Comparison of ENCODE assay signal across 8 mouse cellular contexts in genomic region chr8:116992176-116992971, GRCm38 (mm10). TPM values are rescaled to one million over a fixed set of nuclear protein-coding genes. Genes with fewer than 3 reads are reported as not detected.
A peak's percentile ranks its signal among the peaks of the same experiment; 100 is the strongest.
DNase-seq lines count a peak whose midpoint lies in the region; ATAC-seq and TF ChIP-seq lines count a peak whose summit lies in the region.

No protein-coding gene starts in this region.

- peak overlapping the region; percentile 79 for H3K9ac ChIP-seq in embryonic facial prominence, embryonic 13.5 days
- peak overlapping the region; percentile 79 for H3K9ac ChIP-seq in intestine, embryonic 16.5 days (ENCODE audit: low read depth, low read length)

- no peak for TF ChIP-seq CTCF in layer of hippocampus, adult 2 months (conservative IDR thresholded peaks at IDR 0.05)
- no peak for TF ChIP-seq CTCF in G1E (IDR thresholded peaks at IDR 0.05; ENCODE audit: low read depth, low read length)

- peaks cover 5% of the 10 kb centered on the region; the same call in 1 of the 2 replicates for H3K27me3 ChIP-seq in G1E (ENCODE audit: insufficient read depth, low read length)
- H3K27me3 ChIP-seq in embryonic facial prominence, embryonic 13.5 days, result peaks cover 5% of the 10 kb centered on the region; the same call in 1 of the 2 replicates
- no peaks in the 10 kb centered on the region for H3K27me3 ChIP-seq in intestine, embryonic 16.5 days (replicated peaks; ENCODE audit: control insufficient read depth, insufficient read depth, low read length)

- H3K4me3 ChIP-seq in layer of hippocampus, adult 2 months, result peak overlapping the region; percentile 62
- H3K4me3 ChIP-seq in G1E (ENCODE audit: low read depth, low read length), result peak overlapping the region; percentile 77
- peak overlapping the region; percentile 75 for H3K4me3 ChIP-seq in embryonic facial prominence, embryonic 13.5 days
- peak overlapping the region; percentile 77 for H3K4me3 ChIP-seq in intestine, embryonic 16.5 days (ENCODE audit: low read length)

- H3K27ac ChIP-seq in layer of hippocampus, adult 2 months, result peak overlapping the region; percentile 85; the same call in 1 of the 2 replicates
- H3K27ac ChIP-seq in embryonic facial prominence, embryonic 13.5 days, result no peak overlapping the region
- peak overlapping the region; percentile 88 for H3K27ac ChIP-seq in intestine, embryonic 16.5 days (ENCODE audit: low read length)

- H3K9me3 ChIP-seq in G1E (replicated peaks), result no peaks in the 10 kb centered on the region
- no peaks in the 10 kb centered on the region for H3K9me3 ChIP-seq in embryonic facial prominence, embryonic 13.5 days
- no peaks in the 10 kb centered on the region for H3K9me3 ChIP-seq in intestine, embryonic 16.5 days (ENCODE audit: control insufficient read depth, low read length)

- H3K4me2 ChIP-seq in embryonic facial prominence, embryonic 13.5 days, result peak overlapping the region; percentile 91
- H3K4me2 ChIP-seq in intestine, embryonic 16.5 days (ENCODE audit: low read depth, low read length), result peak overlapping the region; percentile 93

- peaks cover 29% of the 10 kb centered on the region for H3K4me1 ChIP-seq in G1E (ENCODE audit: insufficient read depth, low read depth, low read length)
- H3K4me1 ChIP-seq in embryonic facial prominence, embryonic 13.5 days, result peaks cover 10% of the 10 kb centered on the region
- H3K4me1 ChIP-seq in intestine, embryonic 16.5 days (ENCODE audit: control insufficient read depth, insufficient read depth, low read length), result peaks cover 9% of the 10 kb centered on the region; the same call in 1 of the 2 replicates

- DNase-seq in layer of hippocampus, adult 2 months (ENCODE audit: low spot score in 2 of 2), result no peak
- DNase-seq in layer of hippocampus, postnatal 36 days, result no peak
- no peak for DNase-seq in G1E (ENCODE audit: low spot score)
- peak; percentile 2 for DNase-seq in lung, postnatal 14 days
- peak; percentile 47 for DNase-seq in thymus, postnatal 14 days
- no peak for DNase-seq in right cerebral cortex, postnatal 4 days

- H3K36me3 ChIP-seq in G1E (replicated peaks), result peaks cover 35% of the 10 kb centered on the region
- peaks cover 7% of the 10 kb centered on the region; the same call in 1 of the 2 replicates for H3K36me3 ChIP-seq in embryonic facial prominence, embryonic 13.5 days
- H3K36me3 ChIP-seq in intestine, embryonic 16.5 days (ENCODE audit: control insufficient read depth, insufficient read depth, low read length), result no peaks in the 10 kb centered on the region

- WGBS in embryonic facial prominence, embryonic 13.5 days, result 8% methylated on average over 23 of the region's 23 CpGs
- WGBS in intestine, embryonic 16.5 days, result 7% methylated on average over 23 of the region's 23 CpGs

- no peak for ATAC-seq in G1E (ENCODE audit: extremely low read depth, insufficient number of reproducible peaks, low FRiP score, poor library complexity, severe bottlenecking)
- no peak for ATAC-seq in embryonic facial prominence, embryonic 13.5 days (ENCODE audit: insufficient number of reproducible peaks, insufficient read depth, low FRiP score, low TSS enrichment, low read depth)
- ATAC-seq in intestine, embryonic 16.5 days, result peak; percentile 16; the same call in 1 of the 2 replicates

RNA-seq across cellular contexts. Expression of gene Gcsh, which starts 1.0 kb away (rescaled TPM):
- total RNA-seq in layer of hippocampus, adult 2 months (2021), result 10 to 100 TPM; 39.9 to 42.9 TPM
- 10 to 100 TPM; 40.3 to 46.2 TPM for total RNA-seq in layer of hippocampus, postnatal 36 days (2021)
- 20.2 and 24.1 TPM in 2 replicates for total RNA-seq in G1E (2014; fragmentation: Nextera tagmentation)
- 45.7 and 50.3 TPM in 2 replicates for total RNA-seq in G1E (2017)
- 9.2 and 9.3 TPM in 2 replicates for polyA plus RNA-seq in G1E (2012)
- 116 and 123 TPM in 2 replicates for polyA plus RNA-seq in embryonic facial prominence, embryonic 13.5 days (2015; fragmentation: Nextera tagmentation; extraction: Ambion mirVana)
- 164 and 173 TPM in 2 replicates for polyA plus RNA-seq in intestine, embryonic 16.5 days (2015; fragmentation: Nextera tagmentation; extraction: Ambion mirVana)

RNA-seq across cellular contexts. Expression of gene 1700030J22Rik, which starts 13.6 kb away (rescaled TPM):
- total RNA-seq in layer of hippocampus, adult 2 months (2021), result 1 to 10 TPM; 6.9 to 7.5 TPM
- total RNA-seq in layer of hippocampus, postnatal 36 days (2021), result 1 to 10 TPM; 8.0 TPM
- total RNA-seq in G1E (2014; fragmentation: Nextera tagmentation) (0.24 and 1.1 TPM in 2 replicates), G1E (2017) (0.44 and 0.52 TPM in 2 replicates)
- polyA plus RNA-seq in G1E (2012), result 1.6 and 1.7 TPM in 2 replicates
- polyA plus RNA-seq in embryonic facial prominence, embryonic 13.5 days (2015; fragmentation: Nextera tagmentation; extraction: Ambion mirVana), result 2.4 and 2.7 TPM in 2 replicates
- polyA plus RNA-seq in intestine, embryonic 16.5 days (2015; fragmentation: Nextera tagmentation; extraction: Ambion mirVana), result 0.76 and 0.80 TPM in 2 replicates

RNA-seq across cellular contexts. Expression of gene Atmin, which starts 49.2 kb away (rescaled TPM):
- 10 to 100 TPM; 41.6 to 42.2 TPM for total RNA-seq in layer of hippocampus, adult 2 months (2021)
- total RNA-seq in layer of hippocampus, postnatal 36 days (2021), result 10 to 100 TPM; 37.7 to 39.9 TPM
- total RNA-seq in G1E (2014; fragmentation: Nextera tagmentation) (39.1 and 40.2 TPM in 2 replicates), G1E (2017) (18.2 and 18.4 TPM in 2 replicates)
- polyA plus RNA-seq in G1E (2012), result 9.8 and 13.7 TPM in 2 replicates
- 9.0 and 10.0 TPM in 2 replicates for polyA plus RNA-seq in embryonic facial prominence, embryonic 13.5 days (2015; fragmentation: Nextera tagmentation; extraction: Ambion mirVana)
- 7.9 and 9.6 TPM in 2 replicates for polyA plus RNA-seq in intestine, embryonic 16.5 days (2015; fragmentation: Nextera tagmentation; extraction: Ambion mirVana)

Comparison
In these comparisons a context has a peak if more than half of its experiments do, and no peak if none do; other contexts are left out.
1. DNase-seq: peak in lung, postnatal 14 days (single experiment) and thymus, postnatal 14 days (single experiment); none in layer of hippocampus, adult 2 months (0 of 2), layer of hippocampus, postnatal 36 days (0 of 2), G1E (single experiment) and right cerebral cortex, postnatal 4 days (single experiment).
2. Peak in every context shown above with its lines, with median percentiles within 50 percentile points of each other: H3K4me3 ChIP-seq.